Mouse (Mus musculus) kidney, adult 2 months (tissue): ENCODE results near the gene Stpg3.

Experiments
- CTCF ChIP-seq: fragments of 200-500 bp; conservative IDR thresholded peaks from 2 replicates; pipeline ENCODE4 v1.5.1; 2011; ENCODE audit warnings: low read depth, mild to moderate bottlenecking, control low read depth, low read length, moderate library complexity, mixed read lengths; ENCODE audit not compliant: insufficient read depth, insufficient read length
- POLR2A ChIP-seq: fragments of 200-500 bp; IDR thresholded peaks from one replicate; pipeline ENCODE4 v1.6.1; 2011; ENCODE audit warnings: low read depth, low read length, control low read depth

- TF ChIP-seq POLR2A (no peak), CTCF (no peak)
Measured at GRCm38 (mm10) chr2:25194006-25194405, 20.4 kb downstream of the Stpg3 start.
